21 mouse cellular contexts compared by ENCODE assay signal in the genomic region with DNA sequence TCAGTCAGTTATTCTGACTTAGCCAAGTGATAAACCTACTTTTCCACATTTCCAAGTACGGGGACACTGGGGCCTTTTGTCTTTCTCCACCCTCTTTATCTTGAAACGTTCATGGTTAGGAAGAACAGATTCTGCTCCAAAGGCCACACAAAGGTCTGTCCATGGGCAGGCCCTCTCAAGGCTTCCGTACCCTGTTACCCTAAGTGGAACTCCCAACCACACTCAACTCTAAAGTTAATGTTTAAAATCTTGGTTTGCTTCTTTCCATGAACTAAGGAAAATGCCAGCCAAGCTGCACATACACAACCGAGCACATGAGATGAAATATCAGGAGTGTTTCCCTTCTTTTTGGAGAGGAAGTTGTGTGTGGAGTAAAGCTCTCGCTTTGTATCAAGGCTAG.
"Had no signal": no experiment of that assay in that cellular context is flagged by ENCODE, and none has a peak within 500 bp of the region (broad histone marks: within the 10 kb centered on the region; RNA-seq: fewer than 3 reads in every experiment).

No protein-coding gene starts in this region.

- H3K4me1 ChIP-seq: hindbrain, embryonic 13.5 days; hindbrain, embryonic 15.5 days; limb, embryonic 13.5 days; limb, embryonic 15.5 days had no signal

- H3K4me2 ChIP-seq: heart, embryonic 13.5 days; heart, embryonic 15.5 days; hindbrain, embryonic 13.5 days; hindbrain, embryonic 15.5 days; limb, embryonic 13.5 days; limb, embryonic 15.5 days; liver, embryonic 12.5 days had no signal

- DNase-seq: forebrain, postnatal 0 days; gastrocnemius, postnatal 14 days; gastrocnemius, postnatal 36 days; heart, adult 11 months; heart, postnatal 14 days; heart, postnatal 36 days; layer of hippocampus, adult 9-11 months; layer of hippocampus, postnatal 36 days; left cerebral cortex, postnatal 4 days; lung, adult 18-20 months had no signal

- H3K9ac ChIP-seq: forebrain, postnatal 0 days; heart, embryonic 13.5 days; heart, embryonic 15.5 days; hindbrain, embryonic 13.5 days; hindbrain, embryonic 15.5 days; limb, embryonic 13.5 days; limb, embryonic 15.5 days; liver, embryonic 12.5 days; liver, embryonic 14.5 days had no signal

- H3K27ac ChIP-seq: heart, embryonic 10.5 days; hindbrain, embryonic 13.5 days; hindbrain, embryonic 15.5 days; hindbrain, postnatal 0 days; limb, embryonic 13.5 days; limb, embryonic 15.5 days; liver, embryonic 12.5 days; liver, embryonic 14.5 days had no signal

- H3K4me3 ChIP-seq: heart, embryonic 10.5 days; heart, embryonic 13.5 days; heart, embryonic 15.5 days; hindbrain, embryonic 13.5 days; hindbrain, embryonic 15.5 days; limb, embryonic 13.5 days; limb, embryonic 15.5 days; liver, embryonic 12.5 days had no signal

- ATAC-seq: forebrain, postnatal 0 days; hindbrain, postnatal 0 days; intestine, embryonic 16.5 days; liver, embryonic 12.5 days had no signal

- H3K27me3 ChIP-seq: heart, embryonic 13.5 days; heart, embryonic 15.5 days; hindbrain, embryonic 13.5 days; hindbrain, embryonic 15.5 days; limb, embryonic 13.5 days; limb, embryonic 15.5 days; liver, embryonic 12.5 days had no signal

- H3K9me3 ChIP-seq: heart, embryonic 10.5 days; heart, embryonic 13.5 days; heart, embryonic 15.5 days; hindbrain, embryonic 13.5 days; hindbrain, embryonic 15.5 days; limb, embryonic 13.5 days; limb, embryonic 15.5 days; liver, embryonic 12.5 days had no signal
